Mouse (Mus musculus) liver, embryonic 14.5 days (tissue): Measurements from ENCODE around the gene Rab11b.

Experiments
- CTCF ChIP-seq: IDR thresholded peaks from 2 replicates; pipeline ENCODE4 v1.5.1; 2016; ENCODE audit warnings: antibody characterized with exemption, low read depth, control low read depth
- EP300 ChIP-seq: IDR thresholded peaks from 2 replicates; pipeline ENCODE4 v1.6.1; 2016; ENCODE audit warnings: antibody characterized with exemption, low read depth

- TF ChIP-seq EP300, result no peak
- no peak for TF ChIP-seq CTCF
These were observed 21.0 kb upstream of the Rab11b start, which contains the start of gene Angptl4 for GRCm38 (mm10) chr17:33781124-33781977.
